Mouse (Mus musculus) left cerebral cortex, postnatal 4 days (tissue): ENCODE results near the gene C8b. TPM values are rescaled to one million over a fixed set of nuclear protein-coding genes. Genes with fewer than 3 reads are reported as not detected.

Experiments used
- DNase-seq: peaks from one replicate; pipeline ENCODE4 v3.0.0-alpha.2; 2022
- intact Hi-C: fragments of 180-260 bp; cut with DNase I; formaldehyde crosslinking; loops from one replicate; pipeline ENCODE4 v1.15.1; 2025
- total RNA-seq, 2 experiments: library from RNA; stranded (reverse); gene quantifications; 2 replicates each; pipeline ENCODE4 v1.2.3; 2021

Gene C8b
- under 1 TPM; 0.38 to 0.44 TPM for total RNA-seq

DNA sequence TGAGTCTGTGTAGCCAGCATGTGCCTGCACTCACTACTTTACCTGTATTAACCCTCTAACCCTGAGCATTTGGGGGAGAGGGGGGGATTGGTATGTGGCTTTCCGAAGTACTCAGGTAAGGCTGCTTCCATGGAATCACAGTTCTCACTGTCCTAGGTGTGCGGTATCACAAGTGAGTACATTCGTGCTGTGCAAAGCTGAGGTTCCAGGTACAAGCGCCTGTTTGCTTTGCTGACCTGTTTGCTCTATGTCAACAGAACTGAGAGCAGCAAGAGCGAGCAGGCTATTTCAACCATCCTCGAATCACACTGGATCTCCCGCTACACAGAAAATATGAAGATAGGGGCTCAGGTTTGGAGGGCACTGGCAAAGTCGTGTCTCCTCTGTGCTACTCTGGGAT, at the start of gene C8b:
Gene C8b (plus strand): TSS at position 253 of the 400 bp plus-strand sequence.
- DNase-seq: no peak

DNA sequence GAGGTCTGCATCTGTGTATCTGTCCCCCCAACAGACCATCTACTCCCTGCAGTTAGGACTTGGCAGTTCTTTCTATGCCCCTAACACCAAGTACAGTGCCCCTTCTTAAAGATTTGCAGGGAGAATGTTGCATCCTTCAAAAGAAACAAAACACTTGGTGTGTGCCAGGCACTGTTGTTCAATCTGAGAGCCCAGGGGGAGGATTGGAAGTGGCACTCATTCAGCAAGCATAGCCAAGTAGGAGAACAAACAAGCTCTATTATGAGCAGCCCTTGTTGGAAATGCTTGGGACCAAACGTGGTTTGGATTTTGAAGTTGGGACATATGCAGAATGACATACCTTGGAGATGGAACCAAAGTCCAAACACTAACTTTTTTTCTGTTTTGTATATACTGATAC, 49.6 kb upstream of the C8b start:
- intact Hi-C loops: no loop called here
- DNase-seq: no peak

More for the DNA sequence above, at the start of gene C8b:
- intact Hi-C loops: no loop called here

DNA sequence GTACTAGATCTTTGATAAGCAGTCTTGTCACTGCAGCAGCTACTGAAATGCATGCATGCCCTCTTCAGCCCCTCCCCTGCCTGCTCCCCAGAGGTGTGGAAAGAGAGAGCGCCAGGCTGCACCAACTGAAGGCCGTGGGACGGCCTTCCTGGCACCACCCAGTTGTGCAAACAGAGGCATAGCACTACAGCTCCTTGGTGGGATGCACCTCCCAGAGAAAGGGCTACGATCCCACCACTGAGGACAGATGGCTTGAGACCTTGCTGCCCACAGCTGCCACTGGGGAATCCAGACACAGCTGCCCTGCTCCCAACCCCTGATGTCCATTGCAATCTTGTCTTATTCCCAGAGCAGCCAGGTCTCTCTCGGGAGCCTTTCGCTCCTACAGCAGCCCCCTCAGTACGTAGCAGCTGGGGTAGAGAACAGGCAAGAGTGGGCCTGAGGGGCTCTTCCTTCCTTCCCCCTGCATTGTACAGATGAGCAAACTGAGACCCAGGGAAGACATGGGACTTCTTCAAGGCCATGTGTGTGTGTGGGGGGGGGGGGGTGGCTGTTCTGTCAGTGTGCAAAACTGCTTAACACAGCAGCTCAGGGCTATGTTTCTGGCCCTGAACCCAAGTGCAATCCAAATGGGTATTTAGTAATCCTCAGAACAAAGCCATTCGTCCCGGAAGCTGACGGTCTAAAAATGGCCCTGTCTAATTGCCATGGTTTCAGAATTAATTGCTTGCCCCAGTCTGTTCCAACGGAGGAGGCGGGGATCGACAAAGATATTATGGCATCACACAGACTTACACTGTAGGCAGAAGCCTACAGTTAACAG, 46.9 kb upstream of the C8b start:
- DNase-seq: no peak
- intact Hi-C loops: no loop called here

DNA sequence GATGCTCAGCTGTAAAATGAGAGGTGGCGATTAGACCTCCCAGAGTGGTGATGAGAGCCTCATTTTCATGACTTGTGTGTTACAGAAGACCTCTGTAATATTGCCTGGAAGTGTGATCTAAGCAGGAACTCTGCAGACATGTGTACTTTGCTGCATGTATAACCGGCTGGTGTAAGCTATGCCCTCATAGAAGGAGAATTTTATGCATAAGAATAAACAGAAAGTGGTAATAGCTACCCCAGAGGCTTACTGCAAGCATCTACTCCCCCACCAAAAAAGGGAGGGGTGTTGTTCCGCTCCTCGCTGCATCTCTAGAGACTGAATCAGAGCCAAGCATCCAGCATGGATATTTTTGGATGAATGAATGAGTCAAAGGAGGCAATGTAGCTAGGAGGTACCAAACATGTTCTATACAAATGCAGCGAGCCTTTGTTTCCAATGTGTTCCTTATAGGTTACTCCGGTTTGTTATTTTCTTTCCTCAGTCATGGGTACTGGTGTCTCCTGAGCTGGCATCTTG, 42.5 kb upstream of the C8b start:
- no peak for DNase-seq
- intact Hi-C loops: no loop called here

DNA sequence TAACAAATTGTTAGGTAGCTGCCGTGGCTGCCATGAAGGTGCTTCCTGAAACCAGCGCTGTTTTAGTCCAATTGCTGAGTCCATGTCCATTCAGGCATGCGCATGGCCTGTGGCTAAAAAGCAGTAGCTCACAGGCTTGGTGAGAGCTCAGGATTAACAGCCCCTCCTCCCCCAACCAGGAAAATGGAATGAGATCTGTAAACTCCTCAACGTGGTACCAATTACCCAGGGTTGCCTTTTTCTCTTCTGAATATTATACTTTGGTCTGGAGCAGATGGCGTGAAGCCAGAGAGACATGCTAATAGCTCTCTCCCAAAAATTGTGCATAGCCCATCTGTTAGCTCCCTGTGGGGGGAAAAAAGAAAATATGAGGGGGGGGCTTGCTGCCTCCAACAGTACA, 41.9 kb upstream of the C8b start:
- DNase-seq: peak; percentile 45
- intact Hi-C loops: no loop called here

DNA sequence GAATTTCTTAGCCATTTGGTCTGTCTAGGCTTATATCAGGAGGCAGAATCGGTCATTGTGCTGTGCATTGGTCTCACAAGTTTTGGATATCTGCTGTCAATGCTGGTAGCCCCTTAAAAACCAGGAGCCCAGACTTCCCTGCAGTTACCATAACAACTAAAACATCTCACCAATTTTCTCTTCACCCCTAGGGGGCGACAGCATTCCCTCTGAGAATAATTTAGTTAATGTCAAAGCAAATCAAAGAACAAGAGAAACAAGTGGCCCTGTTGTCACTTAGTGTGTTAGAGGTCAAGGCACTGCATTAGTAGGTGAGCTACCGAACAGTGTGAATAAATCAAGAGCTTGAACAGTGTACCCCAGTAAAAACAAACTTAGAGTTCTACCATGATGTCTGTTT, 40.4 kb upstream of the C8b start:
- DNase-seq: peak; percentile 27
- intact Hi-C loops: no loop called here

DNA sequence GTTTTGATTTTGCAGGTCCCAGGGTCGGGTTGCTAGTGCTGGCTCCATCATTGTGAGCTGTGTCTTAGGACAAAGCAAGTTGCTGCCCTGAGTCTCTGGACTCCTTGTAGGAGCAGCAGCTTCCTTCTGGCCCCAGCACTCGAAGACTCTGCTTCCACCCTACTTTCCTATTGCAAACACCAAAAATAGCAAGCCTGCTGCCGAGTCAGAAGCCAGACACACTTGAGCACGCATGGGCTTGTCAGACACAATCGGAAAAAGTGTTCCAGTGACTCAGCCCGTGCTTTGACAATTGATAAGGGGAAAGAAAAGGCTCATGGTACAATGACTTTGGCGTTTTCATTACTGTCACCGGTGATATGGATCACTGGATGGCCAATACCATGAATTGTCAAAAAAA, 36.9 kb upstream of the C8b start:
- intact Hi-C loops: no loop called here

DNA sequence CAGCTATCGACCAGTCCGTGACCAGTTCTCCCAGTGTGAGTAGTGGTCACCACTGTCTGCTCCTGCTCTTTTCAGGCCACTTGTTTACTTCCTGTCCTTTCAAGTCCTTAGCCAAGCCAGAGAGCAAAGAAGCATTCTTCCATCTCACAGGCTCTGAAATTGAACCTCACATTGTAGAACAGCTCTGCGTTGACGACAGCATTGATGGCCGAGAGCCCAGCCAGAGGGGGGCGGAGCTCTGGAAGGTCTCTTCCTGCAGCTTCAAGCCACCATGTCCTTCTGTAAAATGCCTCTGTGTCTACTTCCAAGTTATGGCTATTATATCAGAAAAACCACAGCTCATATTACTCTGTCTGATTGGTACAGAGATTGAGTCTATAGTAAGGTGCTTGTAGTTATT, 19.6 kb upstream of the C8b start:
- intact Hi-C loops: no loop called here
- DNase-seq: peak; percentile 31

More for the DNA sequence above, 36.9 kb upstream of the C8b start:
- DNase-seq: no peak

DNA sequence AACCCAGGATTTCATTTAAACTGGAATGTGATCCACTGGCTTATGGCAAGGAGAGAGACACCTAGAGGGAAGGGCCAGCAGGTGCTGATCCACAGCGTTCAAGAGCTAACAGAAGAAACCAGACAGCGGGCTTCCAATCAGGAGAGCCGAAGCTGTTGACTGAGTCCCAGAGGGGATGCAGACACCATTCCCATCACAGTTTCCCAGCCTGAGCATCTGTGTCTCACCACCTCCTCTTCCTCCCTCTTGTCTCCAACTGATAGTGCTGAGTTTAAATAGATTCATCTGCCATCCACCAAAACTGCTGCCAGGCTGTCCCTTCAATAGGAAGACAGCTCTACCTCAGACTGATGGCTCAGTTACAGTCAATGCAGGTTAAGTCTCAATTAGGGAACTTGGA, 12.0 kb upstream of the C8b start:
- DNase-seq: no peak
- intact Hi-C loops: no loop called here

DNA sequence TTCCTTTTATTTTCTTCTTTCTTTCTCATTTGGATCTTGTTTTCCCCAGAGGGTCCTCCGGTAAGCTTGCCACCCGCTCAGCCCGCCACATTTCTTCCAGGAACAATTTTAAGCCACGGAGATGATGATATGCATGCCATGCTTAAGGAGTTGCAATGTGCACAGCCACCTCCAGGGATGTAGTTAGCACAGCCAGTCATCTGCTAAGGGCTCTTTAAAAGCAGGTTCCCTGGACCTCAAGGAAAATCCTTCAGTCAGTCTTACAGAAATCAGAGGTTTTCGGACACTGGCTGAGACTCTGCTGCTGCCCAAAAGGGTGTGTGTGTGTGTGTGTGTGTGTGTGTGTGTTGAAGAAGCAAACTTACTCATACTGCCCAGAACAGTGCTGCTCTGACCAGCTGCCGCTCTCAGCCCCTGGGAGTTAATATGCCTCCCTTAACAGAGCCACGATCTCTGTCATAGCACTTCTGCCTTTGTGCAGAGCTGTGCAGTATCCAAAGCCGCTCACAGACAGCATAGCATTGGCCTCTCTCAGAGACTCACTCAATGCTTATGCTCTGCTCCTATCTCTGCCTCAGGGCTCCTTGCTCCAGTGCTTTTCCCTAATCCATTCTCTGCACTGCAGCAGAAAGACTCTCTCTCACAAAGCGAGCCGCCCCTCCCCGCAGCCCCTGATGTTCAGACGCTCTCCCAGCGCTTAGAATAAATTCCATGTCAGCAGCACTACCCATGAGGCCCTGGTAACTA, 5.1 kb upstream of the C8b start:
- intact Hi-C loops: no loop called here
- DNase-seq: peak; percentile 10

DNA sequence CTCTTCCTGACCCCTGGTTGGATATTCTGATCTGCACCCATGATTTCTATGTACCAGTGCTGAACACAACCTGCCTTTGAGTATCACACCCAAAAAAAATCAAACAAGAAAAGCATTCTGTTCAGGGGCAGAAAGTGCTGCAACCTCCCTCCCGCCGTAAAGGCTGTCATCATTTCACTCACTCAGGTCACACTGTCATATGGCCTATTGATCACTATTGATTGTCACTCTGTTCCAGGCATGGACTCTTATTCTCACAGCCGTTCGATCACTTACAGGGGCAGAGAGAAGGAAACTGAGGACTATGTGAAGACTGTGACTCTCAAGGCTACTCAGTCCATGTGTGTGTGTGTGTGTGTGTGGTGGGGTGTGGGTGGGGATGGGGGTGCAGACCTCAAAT, 2.1 kb downstream of the C8b start:
- DNase-seq: no peak
- intact Hi-C loops: no loop called here

DNA sequence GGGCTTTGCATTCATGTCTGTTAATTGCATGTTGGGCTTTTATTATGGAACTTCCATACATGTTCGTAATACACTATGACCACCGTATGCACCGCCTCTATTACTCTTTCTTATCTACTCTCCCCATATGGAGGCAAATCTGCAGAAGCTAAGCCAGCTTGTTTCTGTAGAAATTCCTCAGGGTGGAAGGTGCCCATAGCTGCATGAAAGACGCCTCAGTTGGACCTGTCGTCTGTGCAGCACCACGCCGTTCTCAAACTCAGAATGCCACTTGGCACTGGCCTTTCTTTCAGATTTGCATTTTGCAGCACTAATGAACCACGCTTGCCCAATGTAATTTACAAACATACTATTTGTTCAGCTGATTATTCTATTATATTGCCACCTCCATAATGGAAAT, 3.5 kb downstream of the C8b start:
- no peak for DNase-seq
- intact Hi-C loops: no loop called here

DNA sequence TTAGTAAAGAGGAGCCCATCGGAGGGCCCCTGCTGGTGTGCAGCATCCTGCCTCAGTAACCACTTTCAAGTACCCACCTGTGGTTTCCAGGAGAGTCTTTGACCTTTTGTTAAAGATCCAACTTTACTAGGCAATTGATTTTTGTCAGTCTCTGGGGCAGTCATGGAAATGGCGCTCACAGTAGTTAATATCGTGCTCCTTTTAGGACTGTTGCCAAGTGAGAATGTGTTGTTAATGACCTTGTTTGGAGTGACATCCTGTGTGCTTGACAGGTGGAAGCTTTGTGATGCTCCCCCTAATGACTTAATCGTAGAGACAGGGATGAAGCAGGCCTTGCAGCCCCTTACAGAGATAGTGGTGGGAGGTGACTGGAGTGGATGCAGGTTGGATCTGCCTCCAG, 4.2 kb downstream of the C8b start:
- DNase-seq: no peak
- intact Hi-C loops: no loop called here

DNA sequence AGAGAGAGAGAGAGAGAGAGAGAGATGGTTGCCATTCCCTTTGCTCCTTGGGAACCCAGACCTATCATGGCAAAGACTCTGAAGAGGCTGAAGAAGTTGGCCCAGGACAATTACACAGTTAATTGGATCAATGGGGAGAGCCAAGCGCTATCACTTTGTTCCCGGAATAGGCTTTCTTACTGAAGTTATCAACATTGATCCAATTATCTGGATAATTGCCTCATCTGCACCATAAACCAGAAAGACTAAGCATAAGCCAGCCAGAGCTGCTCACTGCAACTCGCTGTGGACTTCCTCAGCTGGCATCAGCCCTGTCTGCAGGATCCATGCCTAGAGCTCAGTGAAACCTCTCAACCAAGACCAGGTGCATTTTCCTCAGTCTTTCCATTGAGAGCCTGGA, 9.5 kb downstream of the C8b start:
- no peak for DNase-seq
- intact Hi-C loops: no loop called here

DNA sequence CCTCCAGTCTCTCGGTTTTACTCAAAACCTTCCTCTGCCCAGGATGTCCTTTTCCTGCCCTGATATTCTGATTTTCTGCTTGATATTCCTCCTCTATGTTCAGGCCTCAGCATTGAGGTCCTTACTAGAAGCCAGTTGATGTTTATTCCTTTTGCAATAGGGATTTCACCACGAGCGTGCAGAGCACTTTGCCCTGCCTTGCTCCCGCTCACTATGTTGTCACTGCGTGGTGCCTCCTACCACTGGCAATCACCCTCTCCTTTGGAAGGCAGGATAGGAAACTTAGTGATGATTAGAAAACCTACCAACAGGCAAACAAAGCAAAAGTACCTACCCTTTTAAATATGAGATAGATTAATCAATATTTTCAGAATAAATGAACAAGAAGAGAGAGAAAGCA, 13.3 kb downstream of the C8b start:
- no peak for DNase-seq
- intact Hi-C loops: no loop called here

DNA sequence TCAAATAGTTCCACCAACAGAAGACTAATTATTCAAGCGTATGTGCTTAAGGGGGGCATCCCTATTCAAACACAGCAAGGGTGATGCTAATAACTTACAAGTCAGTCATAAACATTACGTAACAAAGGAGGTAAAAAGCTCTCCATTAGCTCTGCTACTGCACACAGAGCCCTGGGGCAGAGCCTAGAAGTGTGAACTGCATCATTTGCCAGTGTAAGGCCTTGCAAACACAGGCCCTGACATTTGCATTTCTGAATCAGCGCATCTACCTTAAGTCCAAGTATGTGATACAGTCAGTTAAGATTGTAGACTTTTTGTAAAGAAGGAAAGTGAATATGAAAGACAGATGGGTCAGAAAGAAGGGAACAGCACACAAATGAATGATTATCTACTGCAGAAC, 15.3 kb downstream of the C8b start:
- intact Hi-C loops: no loop called here

DNA sequence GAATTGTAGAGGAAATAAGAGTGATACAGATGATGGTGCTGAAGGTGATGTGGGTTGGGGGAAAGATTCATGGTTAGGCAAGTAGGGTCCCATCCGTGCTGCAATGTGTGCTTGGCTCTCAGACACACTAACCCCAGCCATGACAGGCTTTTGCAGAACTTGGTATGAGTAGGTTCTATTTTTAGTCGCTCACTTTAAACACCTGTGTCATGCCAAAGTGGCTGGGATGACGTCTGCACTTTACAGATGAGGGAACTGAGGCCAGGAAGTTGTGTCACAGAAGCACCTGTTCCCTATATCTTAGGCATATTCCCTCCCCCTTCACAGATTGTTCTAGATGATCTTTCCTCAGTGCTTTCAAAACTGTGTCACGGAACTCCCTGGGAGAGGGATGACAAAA, 16.2 kb downstream of the C8b start:
- DNase-seq: no peak
- intact Hi-C loops: no loop called here

More for the DNA sequence above, 15.3 kb downstream of the C8b start:
- DNase-seq: no peak

DNA sequence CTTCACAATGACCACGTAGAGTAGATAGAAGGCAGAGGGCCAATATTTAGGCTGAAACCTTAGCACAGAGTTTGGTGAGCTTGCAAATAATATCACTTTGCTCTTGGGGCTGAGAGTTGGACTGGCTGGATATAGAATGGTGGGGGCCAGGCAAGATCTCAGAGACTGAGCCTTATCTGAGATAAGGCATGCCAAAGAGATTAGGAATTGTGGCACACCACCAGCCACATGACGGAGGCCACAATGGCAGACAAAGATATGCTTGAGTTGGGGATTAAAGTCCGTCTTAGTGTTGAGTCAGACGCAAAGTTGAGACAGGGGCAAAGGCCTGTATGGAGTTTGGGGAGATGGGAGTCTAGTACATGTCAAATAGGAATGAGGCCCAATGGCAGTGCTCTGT, 26.0 kb downstream of the C8b start:
- intact Hi-C loops: no loop called here

DNA sequence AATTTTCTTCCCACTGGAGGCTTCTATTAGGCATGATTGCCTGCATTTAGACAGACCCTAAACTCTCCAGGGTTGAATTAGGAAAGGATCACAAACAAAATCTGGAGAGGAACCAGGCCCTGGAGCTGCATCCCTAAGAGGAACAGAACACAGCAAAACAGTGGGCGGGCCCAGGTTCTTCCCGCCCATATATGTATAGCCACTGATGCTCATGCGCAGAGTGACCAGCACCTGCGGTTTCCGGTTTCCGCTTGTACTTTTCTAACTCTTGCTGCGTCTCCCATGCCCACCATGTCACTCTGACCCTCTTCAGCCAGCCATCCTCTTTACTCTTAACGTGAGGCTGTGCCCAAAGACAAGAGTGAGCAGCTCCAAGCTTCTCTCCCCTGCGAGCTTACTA, 32.8 kb downstream of the C8b start:
- intact Hi-C loops: no loop called here
- DNase-seq: no peak

More for the DNA sequence above, 26.0 kb downstream of the C8b start:
- no peak for DNase-seq

DNA sequence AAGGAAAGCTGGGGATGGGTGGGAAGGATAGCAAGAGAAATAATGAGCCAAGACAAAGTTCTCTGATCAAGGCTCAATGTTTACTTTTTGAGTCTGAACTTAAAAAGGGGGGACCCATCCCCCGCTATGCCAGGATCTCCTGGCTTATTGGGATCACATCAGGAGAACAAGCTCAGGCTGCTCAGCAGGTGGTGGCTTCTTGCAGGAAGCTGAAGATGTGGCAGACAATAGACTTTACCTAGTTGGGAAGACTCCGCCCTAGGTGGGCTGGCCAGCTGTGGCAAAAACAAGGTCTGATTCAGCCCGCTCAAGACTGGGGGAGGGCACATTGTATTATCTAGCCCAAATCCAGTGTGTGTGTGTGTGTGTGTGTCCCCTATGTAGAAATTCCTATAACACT, 35.5 kb downstream of the C8b start:
- DNase-seq: no peak
- intact Hi-C loops: no loop called here

DNA sequence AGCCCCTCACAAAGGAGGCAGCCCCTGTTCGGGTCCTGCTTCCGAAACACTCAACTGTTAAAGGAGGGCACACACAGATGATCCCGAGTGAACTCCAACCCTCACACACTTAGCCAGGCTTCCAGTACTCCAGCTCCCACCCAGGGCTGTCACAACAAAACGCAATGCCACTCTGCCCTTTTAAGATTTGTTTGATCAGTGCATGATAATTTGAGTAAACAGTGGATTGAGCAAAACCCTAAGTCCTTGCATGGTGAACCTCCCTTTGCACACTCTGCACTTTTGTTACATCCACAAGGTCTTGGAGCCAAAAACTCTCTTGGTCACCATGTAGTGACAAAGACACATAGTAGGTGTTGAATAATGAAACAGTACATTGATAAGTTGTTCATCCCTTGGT, 38.0 kb downstream of the C8b start:
- no peak for DNase-seq
- intact Hi-C loops: no loop called here
